Mouse (Mus musculus): ENCODE measurements around the gene Calm5. TPM values are rescaled to one million over a fixed set of nuclear protein-coding genes. Genes with fewer than 3 reads are reported as not detected.
"Not testable (repeated sequence)": the region's sequence is repeated elsewhere in the genome, so short reads cannot be mapped to it uniquely, and the experiment has no call there.

Calm5 gene
- polyA plus RNA-seq (2015; fragmentation: Nextera tagmentation; extraction: Ambion mirVana) = 2.9 and 3.2 TPM in 2 replicates

DNA sequence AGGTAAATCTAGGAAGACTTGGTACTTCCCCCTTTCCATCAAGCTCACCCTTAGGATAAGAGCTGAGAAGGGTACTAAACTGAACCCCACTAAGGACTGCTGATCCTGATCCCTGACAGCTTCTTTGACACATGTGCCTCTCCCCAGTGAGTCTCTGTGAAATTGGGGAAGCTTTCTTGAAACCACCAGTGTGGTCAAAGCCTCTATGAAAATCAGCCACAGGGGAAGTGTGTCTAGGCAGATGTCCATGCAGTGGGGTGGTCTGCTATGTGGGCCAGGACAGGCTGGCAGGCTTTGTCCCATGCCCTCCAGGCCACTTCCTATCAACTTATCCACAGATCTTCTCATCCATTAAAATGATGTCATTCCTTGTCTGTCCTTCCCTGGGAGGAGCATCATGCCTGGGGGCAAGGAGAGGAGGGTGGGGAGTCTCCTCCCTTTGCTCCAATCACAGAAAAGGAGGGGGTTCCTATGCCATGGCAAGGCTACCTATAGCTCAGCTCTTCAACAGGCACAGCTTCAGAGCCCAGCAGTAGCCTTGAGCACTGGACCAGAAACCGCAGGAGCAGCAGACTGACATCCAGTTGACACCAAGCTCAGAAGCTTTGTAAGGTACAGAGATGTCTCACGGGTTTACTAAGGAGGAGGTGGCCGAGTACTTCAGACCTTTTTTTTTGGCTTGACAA lies at the start of gene Calm5:
Calm5 (plus strand) TSS at position 526 of the 686 bp plus-strand sequence.
- not testable (repeated sequence) for H3K36me3 ChIP-seq; ATAC-seq (ENCODE audit: insufficient number of reproducible peaks, low FRiP score, low TSS enrichment, low read depth); H3K4me2 ChIP-seq (replicated peaks); H3K4me1 ChIP-seq; H3K27me3 ChIP-seq; H3K9me3 ChIP-seq (replicated peaks); H3K4me3 ChIP-seq (replicated peaks); H3K27ac ChIP-seq (replicated peaks); H3K9ac ChIP-seq
- 83% methylated on average over 3 of the region's 3 CpGs for WGBS

DNA sequence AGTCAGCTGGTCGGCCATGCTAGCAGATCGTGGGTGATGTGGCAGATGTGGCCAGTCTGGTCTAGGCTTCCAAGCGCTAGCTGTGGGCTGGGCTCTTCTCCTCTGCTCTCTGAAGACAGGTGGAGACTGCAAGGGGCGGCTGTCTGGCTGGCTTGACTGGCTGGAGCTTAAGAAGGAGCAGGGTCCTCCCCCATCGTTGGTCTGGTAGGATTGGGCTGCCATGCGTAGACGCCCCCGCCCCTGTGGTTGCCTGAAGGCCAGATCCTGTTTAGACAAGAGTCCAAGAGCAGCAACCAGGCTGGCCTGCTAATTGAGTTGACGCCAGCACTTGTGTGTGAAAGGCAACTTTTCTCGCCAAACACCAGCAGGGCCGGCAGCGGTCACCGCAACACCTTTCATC lies 49.8 kb upstream of the Calm5 start, which contains the start of gene Calml3:
Calml3 (minus strand) TSS at position 131 of the 400 bp plus-strand sequence.
- H3K9me3 ChIP-seq (replicated peaks) = no peaks in the 10 kb centered on the region
- H3K4me1 ChIP-seq = peaks cover 7% of the 10 kb centered on the region
- no peaks in the 10 kb centered on the region for H3K36me3 ChIP-seq
- peak within 1 kb of the TSS; percentile 28; the same call in 1 of the 2 replicates for H3K27ac ChIP-seq (replicated peaks)
- H3K4me2 ChIP-seq (replicated peaks) = no peak within 1 kb of the TSS; the same call in none of the 2 replicates
- ATAC-seq (ENCODE audit: insufficient number of reproducible peaks, low FRiP score, low TSS enrichment, low read depth) = peak; percentile 54; the same call in 1 of the 2 replicates
- WGBS = 59% methylated on average over 13 of the region's 13 CpGs
- peak within 1 kb of the TSS; percentile 12 for H3K4me3 ChIP-seq (replicated peaks)
- H3K27me3 ChIP-seq = no peaks in the 10 kb centered on the region
- H3K9ac ChIP-seq = no peak within 1 kb of the TSS

DNA sequence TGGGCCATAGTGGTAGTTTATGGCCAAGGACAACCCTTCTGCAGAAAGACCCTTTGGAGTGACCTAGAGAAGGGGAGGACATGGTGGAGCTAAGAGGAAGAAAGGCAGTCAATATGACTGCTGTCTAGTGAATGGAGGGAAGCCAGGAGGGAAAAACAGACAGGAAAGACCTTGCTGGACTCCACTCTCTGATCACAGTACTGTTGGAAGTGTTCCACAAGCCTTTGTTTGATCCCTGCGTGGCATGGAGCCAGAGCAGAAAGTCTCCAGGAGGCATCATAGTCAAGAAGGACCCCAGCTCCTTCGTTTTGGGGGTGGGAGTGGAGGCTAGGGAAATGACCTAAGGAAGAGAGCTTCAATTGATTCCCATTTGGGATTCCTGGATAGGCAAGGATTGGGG lies 48.8 kb upstream of the Calm5 start:
- H3K9ac ChIP-seq = no peak overlapping the region
- 55% methylated on average over 2 of the region's 2 CpGs for WGBS
- no peak overlapping the region for H3K4me3 ChIP-seq (replicated peaks)
- no peak overlapping the region for H3K4me2 ChIP-seq (replicated peaks)
- H3K27me3 ChIP-seq = no peaks in the 10 kb centered on the region
- no peak overlapping the region for H3K27ac ChIP-seq (replicated peaks)
- peaks cover 7% of the 10 kb centered on the region for H3K4me1 ChIP-seq
- H3K9me3 ChIP-seq (replicated peaks) = no peaks in the 10 kb centered on the region
- no peaks in the 10 kb centered on the region for H3K36me3 ChIP-seq
- ATAC-seq (ENCODE audit: insufficient number of reproducible peaks, low FRiP score, low TSS enrichment, low read depth) = no peak

DNA sequence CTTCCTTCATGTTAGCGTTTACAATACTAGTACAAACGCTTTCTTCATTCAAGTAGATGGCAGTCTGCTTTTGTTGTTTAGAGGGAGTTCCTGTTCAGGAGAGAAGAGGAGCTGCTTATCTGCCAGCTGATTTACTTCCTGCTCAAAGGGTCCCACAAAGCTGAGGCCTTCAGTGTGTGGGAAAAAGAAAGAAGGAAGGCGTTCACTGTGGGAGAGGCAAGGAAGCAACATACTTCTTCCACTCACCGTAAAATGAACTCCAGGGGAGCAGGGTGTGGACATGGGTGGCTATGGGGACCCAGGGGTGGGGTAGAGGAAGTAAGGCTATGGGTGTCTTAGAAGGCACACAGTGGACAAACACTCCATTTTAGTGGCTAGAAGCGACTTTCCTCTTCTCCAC lies 48.3 kb upstream of the Calm5 start:
- H3K36me3 ChIP-seq = no peaks in the 10 kb centered on the region
- no peak overlapping the region for H3K9ac ChIP-seq
- no peak for ATAC-seq (ENCODE audit: insufficient number of reproducible peaks, low FRiP score, low TSS enrichment, low read depth)
- no peak overlapping the region for H3K4me3 ChIP-seq (replicated peaks)
- H3K4me2 ChIP-seq (replicated peaks) = no peak overlapping the region
- H3K9me3 ChIP-seq (replicated peaks) = no peaks in the 10 kb centered on the region
- H3K27me3 ChIP-seq = no peaks in the 10 kb centered on the region
- no peak overlapping the region for H3K27ac ChIP-seq (replicated peaks)
- 73% methylated on average over 5 of the region's 5 CpGs for WGBS
- H3K4me1 ChIP-seq = peaks cover 7% of the 10 kb centered on the region

DNA sequence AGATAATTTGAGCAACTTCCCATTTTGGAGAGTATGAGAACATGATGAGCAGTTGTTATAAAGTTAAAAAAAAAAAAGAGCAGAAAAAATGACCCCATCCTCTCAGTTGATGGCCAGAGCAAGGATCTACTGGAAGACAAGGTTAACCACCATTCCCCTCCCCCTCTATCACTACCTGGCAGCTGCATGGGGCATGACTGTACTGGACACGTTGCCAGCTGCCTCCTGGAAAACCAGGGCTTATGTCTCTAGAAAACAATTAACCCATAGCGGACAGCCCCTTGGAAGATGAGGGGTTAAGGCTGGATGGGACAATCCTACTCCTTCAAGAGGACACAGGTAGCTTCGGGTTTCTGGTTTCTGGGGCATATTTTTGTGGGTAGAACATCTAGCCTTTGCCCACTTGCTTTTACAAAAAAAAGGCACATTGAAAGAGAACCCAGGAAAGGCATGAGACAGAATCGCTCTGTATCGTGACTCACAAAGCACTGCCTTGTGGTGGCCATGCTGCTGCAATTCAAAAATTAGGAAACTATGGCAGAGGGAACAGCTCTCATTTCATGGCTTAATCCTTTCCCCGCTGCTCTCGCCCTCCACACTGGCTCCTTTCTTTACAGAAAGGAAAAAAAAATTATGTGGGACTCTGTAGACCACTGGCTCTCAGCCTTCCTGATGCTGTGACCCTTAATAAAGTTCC lies 46.7 kb upstream of the Calm5 start:
- Histone ChIP-seq H3K36me3 (no peaks in the 10 kb centered on the region), H3K27ac (replicated peaks) (peak overlapping the region; percentile 22; the same call in 1 of the 2 replicates), H3K9me3 (replicated peaks) (no peaks in the 10 kb centered on the region), H3K4me2 (replicated peaks) (no peak overlapping the region), H3K27me3 (no peaks in the 10 kb centered on the region), H3K4me1 (peaks cover 7% of the 10 kb centered on the region), H3K9ac (no peak overlapping the region), H3K4me3 (replicated peaks) (no peak overlapping the region)
- WGBS = 50% methylated on average over 7 of the region's 7 CpGs
- no peak for ATAC-seq (ENCODE audit: insufficient number of reproducible peaks, low FRiP score, low TSS enrichment, low read depth)

DNA sequence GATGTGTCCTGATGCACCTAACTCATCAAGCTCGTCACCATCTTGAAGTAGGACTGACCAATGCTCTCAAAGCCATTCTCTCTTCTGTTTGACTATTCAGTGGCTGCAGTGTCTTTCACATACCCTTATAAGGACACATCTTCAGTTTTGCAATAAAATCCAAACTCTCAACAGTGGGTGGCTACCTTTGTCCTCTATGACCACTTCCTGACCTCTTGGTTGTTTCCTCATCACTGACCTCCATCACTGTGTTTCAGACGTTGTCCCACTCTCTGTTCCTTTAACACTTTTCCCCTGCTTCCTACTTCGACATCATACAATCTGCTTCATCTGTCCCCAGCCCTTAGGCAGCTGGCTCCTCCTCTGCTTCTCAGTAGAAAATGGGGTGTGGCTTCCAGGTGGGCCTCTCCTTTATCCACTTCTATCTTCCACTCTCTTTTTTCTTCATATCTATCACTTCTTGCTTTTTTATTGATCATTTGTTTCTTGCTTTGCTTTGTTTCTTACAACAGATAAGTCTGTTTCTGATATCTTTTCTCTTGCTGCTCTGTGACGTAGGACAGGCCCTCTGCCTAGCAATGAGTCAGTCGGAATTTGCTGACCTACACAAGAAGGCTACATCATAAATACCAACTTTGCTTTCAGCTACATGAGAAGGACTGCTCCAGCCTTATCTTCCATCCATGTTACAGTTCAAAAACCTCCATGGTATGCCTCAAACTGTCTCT lies 35.8 kb upstream of the Calm5 start:
- H3K4me2 ChIP-seq (replicated peaks) = no peak overlapping the region
- no peak overlapping the region for H3K9ac ChIP-seq
- WGBS = 70% methylated on average over 5 of the region's 5 CpGs
- no peaks in the 10 kb centered on the region for H3K9me3 ChIP-seq (replicated peaks)
- ATAC-seq (ENCODE audit: insufficient number of reproducible peaks, low FRiP score, low TSS enrichment, low read depth) = no peak
- no peaks in the 10 kb centered on the region for H3K4me1 ChIP-seq
- H3K27ac ChIP-seq (replicated peaks) = no peak overlapping the region
- H3K27me3 ChIP-seq = no peaks in the 10 kb centered on the region
- H3K36me3 ChIP-seq = no peaks in the 10 kb centered on the region
- no peak overlapping the region for H3K4me3 ChIP-seq (replicated peaks)

DNA sequence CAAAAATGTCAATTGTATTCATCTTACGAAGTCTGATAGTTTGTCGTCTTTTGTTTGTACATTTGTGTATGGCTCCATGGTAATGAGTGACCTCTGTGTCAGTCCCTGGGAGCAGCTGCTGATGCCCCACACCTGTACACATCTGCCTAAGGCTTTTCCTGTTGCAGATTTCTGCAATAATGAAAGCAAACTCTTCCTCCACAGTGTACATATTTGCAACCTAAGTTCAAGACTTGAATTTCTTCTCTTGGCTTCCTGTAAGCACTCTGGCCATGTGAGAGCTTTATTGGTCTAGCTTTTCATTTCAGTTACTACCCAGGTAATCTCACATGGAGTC lies 35.3 kb upstream of the Calm5 start:
- ATAC-seq (ENCODE audit: insufficient number of reproducible peaks, low FRiP score, low TSS enrichment, low read depth) = no peak
- Histone ChIP-seq H3K9me3 (replicated peaks) (no peaks in the 10 kb centered on the region), H3K9ac (no peak overlapping the region), H3K36me3 (no peaks in the 10 kb centered on the region), H3K4me1 (no peaks in the 10 kb centered on the region), H3K27ac (replicated peaks) (no peak overlapping the region), H3K4me3 (replicated peaks) (no peak overlapping the region), H3K4me2 (replicated peaks) (no peak overlapping the region), H3K27me3 (no peaks in the 10 kb centered on the region)
- WGBS = 77% methylated on average over 2 of the region's 2 CpGs

DNA sequence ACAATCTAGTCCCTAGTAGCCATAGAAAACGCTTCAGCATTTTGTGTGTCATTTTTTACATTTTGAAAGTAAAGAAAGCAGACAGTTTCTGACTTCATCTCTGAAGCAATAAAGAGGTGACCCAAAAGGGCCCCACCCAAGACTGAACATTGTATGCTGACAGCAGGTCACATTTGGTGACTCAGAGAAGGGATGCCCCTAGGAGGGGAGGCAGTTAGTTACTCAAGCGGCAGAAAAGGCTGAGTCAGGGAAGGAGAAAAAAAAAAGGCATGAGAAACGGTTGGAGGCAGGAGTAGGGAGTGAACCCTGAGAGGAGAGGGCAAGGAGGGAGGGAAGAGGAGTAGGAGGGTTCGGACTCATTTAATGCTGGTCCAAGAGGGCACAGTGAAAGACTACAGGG lies 31.9 kb upstream of the Calm5 start:
- no peak for ATAC-seq (ENCODE audit: insufficient number of reproducible peaks, low FRiP score, low TSS enrichment, low read depth)
- Histone ChIP-seq H3K4me2 (replicated peaks) (no peak overlapping the region), H3K27me3 (no peaks in the 10 kb centered on the region), H3K4me3 (replicated peaks) (no peak overlapping the region), H3K9me3 (replicated peaks) (no peaks in the 10 kb centered on the region), H3K9ac (no peak overlapping the region), H3K36me3 (no peaks in the 10 kb centered on the region), H3K4me1 (no peaks in the 10 kb centered on the region), H3K27ac (replicated peaks) (no peak overlapping the region)
- 57% methylated on average over 4 of the region's 4 CpGs for WGBS

DNA sequence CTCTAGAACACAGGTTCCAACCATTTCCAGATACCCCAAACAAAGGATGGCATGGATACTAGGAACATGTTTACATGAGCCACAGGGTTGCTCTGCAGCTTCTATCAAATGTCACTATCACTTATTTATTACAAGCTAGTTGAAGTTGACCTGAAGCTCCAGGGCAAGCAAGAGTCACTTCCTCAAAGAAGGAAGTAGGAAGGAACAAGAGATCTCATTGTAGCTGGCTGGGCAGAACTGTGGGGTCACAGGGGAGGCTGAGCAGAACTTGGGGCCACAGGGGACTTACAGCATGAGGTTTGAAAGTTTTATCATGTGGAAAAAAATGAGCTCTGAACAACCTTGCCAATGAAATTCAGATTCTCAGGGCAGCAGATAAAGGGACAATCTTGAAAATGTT lies 28.2 kb upstream of the Calm5 start:
- H3K36me3 ChIP-seq = no peaks in the 10 kb centered on the region
- ATAC-seq (ENCODE audit: insufficient number of reproducible peaks, low FRiP score, low TSS enrichment, low read depth) = no peak
- no peak overlapping the region for H3K27ac ChIP-seq (replicated peaks)
- no peaks in the 10 kb centered on the region for H3K27me3 ChIP-seq
- H3K4me1 ChIP-seq = no peaks in the 10 kb centered on the region
- no peaks in the 10 kb centered on the region for H3K9me3 ChIP-seq (replicated peaks)
- no peak overlapping the region for H3K4me2 ChIP-seq (replicated peaks)
- no peak overlapping the region for H3K4me3 ChIP-seq (replicated peaks)
- H3K9ac ChIP-seq = no peak overlapping the region

DNA sequence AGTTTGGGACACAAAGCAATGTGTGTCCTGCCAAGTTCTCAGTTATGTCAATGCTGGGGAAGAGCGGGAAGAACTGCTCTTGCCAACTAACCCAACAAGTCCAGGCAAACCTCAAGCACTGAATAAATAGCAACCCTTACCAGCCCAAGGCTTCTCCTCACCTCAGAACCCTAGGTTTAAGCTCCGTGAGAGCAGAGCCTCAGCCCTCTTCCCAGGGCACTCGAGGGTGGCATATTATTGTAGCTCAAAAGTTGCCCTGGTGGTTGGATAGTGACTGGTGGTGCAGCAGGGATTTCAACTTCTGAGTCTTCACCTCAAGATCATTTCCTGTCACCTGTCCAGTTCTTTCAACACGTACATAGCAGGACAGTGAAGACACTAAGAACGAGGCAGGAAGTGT lies 22.4 kb upstream of the Calm5 start:
- H3K9ac ChIP-seq = no peak overlapping the region
- no peak overlapping the region for H3K4me2 ChIP-seq (replicated peaks)
- H3K4me1 ChIP-seq = no peaks in the 10 kb centered on the region
- H3K36me3 ChIP-seq = no peaks in the 10 kb centered on the region
- no peaks in the 10 kb centered on the region for H3K9me3 ChIP-seq (replicated peaks)
- H3K4me3 ChIP-seq (replicated peaks) = no peak overlapping the region
- H3K27ac ChIP-seq (replicated peaks) = peak overlapping the region; percentile 59
- no peak; the same call in 1 of the 2 replicates for ATAC-seq (ENCODE audit: insufficient number of reproducible peaks, low FRiP score, low TSS enrichment, low read depth)
- 62% methylated on average over 5 of the region's 5 CpGs for WGBS
- no peaks in the 10 kb centered on the region for H3K27me3 ChIP-seq

DNA sequence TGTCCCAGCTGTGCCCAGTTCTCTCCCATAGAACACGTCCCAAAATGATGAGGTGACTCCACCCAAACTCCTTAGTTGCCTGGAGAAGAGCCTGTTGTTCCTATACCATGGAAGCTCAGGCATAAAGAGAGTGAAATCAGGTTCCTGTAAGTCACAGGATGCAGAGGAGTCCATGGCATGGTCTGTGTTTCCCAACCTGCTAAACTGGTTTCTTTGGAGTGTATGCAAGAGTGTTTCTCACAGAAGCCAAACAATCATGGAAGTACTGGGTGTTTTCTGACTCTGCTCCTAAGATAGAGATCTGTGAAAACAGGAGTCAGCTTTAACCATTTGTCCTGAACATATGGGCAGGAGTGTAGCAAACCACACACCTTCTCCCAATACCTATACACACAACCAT lies 22.0 kb upstream of the Calm5 start:
- H3K4me3 ChIP-seq (replicated peaks) = no peak overlapping the region
- H3K27me3 ChIP-seq = no peaks in the 10 kb centered on the region
- H3K36me3 ChIP-seq = no peaks in the 10 kb centered on the region
- no peaks in the 10 kb centered on the region for H3K9me3 ChIP-seq (replicated peaks)
- 63% methylated on average over 1 of the region's 1 CpGs for WGBS
- H3K4me2 ChIP-seq (replicated peaks) = no peak overlapping the region
- peak overlapping the region; percentile 59 for H3K27ac ChIP-seq (replicated peaks)
- no peaks in the 10 kb centered on the region for H3K4me1 ChIP-seq
- no peak overlapping the region for H3K9ac ChIP-seq
- ATAC-seq (ENCODE audit: insufficient number of reproducible peaks, low FRiP score, low TSS enrichment, low read depth) = no peak

Measured in embryonic facial prominence, embryonic 15.5 days (tissue).